Mouse (Mus musculus) G1E (cell line): ENCODE results near the gene Sgms1. TPM values are rescaled to one million over a fixed set of nuclear protein-coding genes. Genes with fewer than 3 reads are reported as not detected.

Experiments
- ATAC-seq: 2 replicates; pipeline ENCODE4 v1.8.0; 2016; ENCODE audit warnings: mild to moderate bottlenecking; ENCODE audit not compliant: insufficient number of reproducible peaks, poor library complexity, low FRiP score, severe bottlenecking; ENCODE audit errors: extremely low read depth
- DNase-seq: peaks from one replicate; pipeline ENCODE4 v3.0.0; 2012; ENCODE audit warnings: low spot score
- H3K27me3 ChIP-seq: 2 replicates; pipeline ENCODE4 v1.6.1; 2012; ENCODE audit warnings: mild to moderate bottlenecking, low read length, inconsistent platforms; ENCODE audit not compliant: insufficient read depth
- H3K36me3 ChIP-seq: replicated peaks from 2 replicates; pipeline ENCODE3; 2012; ENCODE audit warnings: mild to moderate bottlenecking, inconsistent platforms
- H3K4me1 ChIP-seq: 2 replicates; pipeline ENCODE4 v1.6.1; 2012; ENCODE audit warnings: low read depth, low read length, inconsistent platforms, mixed read lengths; ENCODE audit not compliant: insufficient read depth
- H3K4me3 ChIP-seq: 2 replicates; pipeline ENCODE4 v1.5.1; 2012; ENCODE audit warnings: low read depth, mild to moderate bottlenecking, inconsistent platforms, low read length, moderate library complexity, mixed read lengths
- H3K9me3 ChIP-seq: replicated peaks from 2 replicates; pipeline ENCODE4 v1.6.1; 2012; ENCODE audit warnings: inconsistent platforms
- CTCF ChIP-seq: IDR thresholded peaks from 2 replicates; pipeline ENCODE4 v1.5.1; 2012; ENCODE audit warnings: low read depth, low read length, inconsistent platforms, mixed read lengths
- GATA1 ChIP-seq: IDR thresholded peaks from 2 replicates; pipeline ENCODE4 v1.6.1; 2012; ENCODE audit warnings: borderline replicate concordance, low read length, inconsistent platforms, mixed read lengths
- GATA2 ChIP-seq: IDR thresholded peaks from 2 replicates; pipeline ENCODE4 v1.6.1; 2012; ENCODE audit warnings: low read depth, low read length, inconsistent platforms, borderline replicate concordance
- POLR2AphosphoS5 ChIP-seq: IDR thresholded peaks from 2 replicates; pipeline ENCODE4 v1.6.1; 2012; ENCODE audit warnings: low read depth, low read length, inconsistent platforms; ENCODE audit not compliant: insufficient replicate concordance
- TAL1 ChIP-seq: conservative IDR thresholded peaks from 2 replicates; pipeline ENCODE4 v1.6.1; 2012; ENCODE audit warnings: low read depth, low read length, inconsistent platforms, mixed read lengths
- polyA plus RNA-seq: library from polyadenylated mRNA; stranded (reverse); fragments of >175 nt; gene quantifications from 2 replicates; pipeline ENCODE4 v1.2.3, GENCODE M21; 2012
- total RNA-seq, 2 experiments: library from RNA; stranded (forward) in 1 of 2; stranded (reverse) in 1 of 2; fragments of 200-1000 nt in 1 of 2; fragments of >200 nt in 1 of 2; fragmentation: Nextera tagmentation in 1 of 2; gene quantifications; 2 replicates each; pipeline ENCODE4 v1.2.3; 2014 to 2017

Sgms1 gene
- total and polyA plus RNA-seq, 3 experiments: 14.5 to 91.0 (median 61.2) TPM

- TF ChIP-seq GATA1 (no peak), CTCF (no peak), TAL1 (no peak), POLR2AphosphoS5 (no peak), GATA2 (no peak)
- Histone ChIP-seq H3K4me3 (no peak overlapping the region), H3K4me1 (peaks cover 25% of the 10 kb centered on the region), H3K36me3 (peaks cover 32% of the 10 kb centered on the region), H3K9me3 (no peaks in the 10 kb centered on the region), H3K27me3 (no peaks in the 10 kb centered on the region)
- ATAC-seq (no peak), DNase-seq (no peak)
These were observed 81.2 kb downstream of the Sgms1 start for GRCm38 (mm10) chr19:32308311-32308710.

- TF ChIP-seq POLR2AphosphoS5 (no peak), TAL1 (no peak), GATA1 (no peak), GATA2 (no peak), CTCF (no peak)
- H3K4me1 ChIP-seq: peaks cover 34% of the 10 kb centered on the region
- DNase-seq (no peak), ATAC-seq (no peak)
- H3K4me3 ChIP-seq: no peak overlapping the region
- H3K9me3 ChIP-seq: no peaks in the 10 kb centered on the region
- H3K36me3 ChIP-seq: peaks cover 29% of the 10 kb centered on the region
- H3K27me3 ChIP-seq: no peaks in the 10 kb centered on the region
These were observed 84.6 kb downstream of the Sgms1 start for GRCm38 (mm10) chr19:32304898-32305297.

GRCm38 (mm10) chr19:32304008-32304873, 85.3 kb downstream of the Sgms1 start:
- peaks cover 32% of the 10 kb centered on the region for H3K36me3 ChIP-seq
- DNase-seq: no peak
- peaks cover 38% of the 10 kb centered on the region for H3K4me1 ChIP-seq
- no peaks in the 10 kb centered on the region for H3K27me3 ChIP-seq
- ATAC-seq: no peak
- H3K4me3 ChIP-seq: no peak overlapping the region; the same call in 1 of the 2 replicates
- no peak for TF ChIP-seq GATA2
- TF ChIP-seq POLR2AphosphoS5: no peak
- TF ChIP-seq GATA1: no peak
- no peak for TF ChIP-seq TAL1
- TF ChIP-seq CTCF: no peak
- H3K9me3 ChIP-seq: no peaks in the 10 kb centered on the region

- peaks cover 38% of the 10 kb centered on the region for H3K4me1 ChIP-seq
- H3K36me3 ChIP-seq: peaks cover 31% of the 10 kb centered on the region
- H3K27me3 ChIP-seq: no peaks in the 10 kb centered on the region
- TF ChIP-seq POLR2AphosphoS5 (no peak), GATA2 (no peak), GATA1 (no peak), CTCF (no peak), TAL1 (no peak)
- no peaks in the 10 kb centered on the region for H3K9me3 ChIP-seq
- no peak for DNase-seq
- no peak for ATAC-seq
- H3K4me3 ChIP-seq: no peak overlapping the region
These were observed 86.6 kb downstream of the Sgms1 start for GRCm38 (mm10) chr19:32302835-32303381.

- Histone ChIP-seq H3K4me1 (peaks cover 46% of the 10 kb centered on the region), H3K27me3 (no peaks in the 10 kb centered on the region), H3K4me3 (no peak overlapping the region), H3K9me3 (no peaks in the 10 kb centered on the region), H3K36me3 (peaks cover 36% of the 10 kb centered on the region)
- ATAC-seq: no peak
- no peak for DNase-seq
- no peak for TF ChIP-seq POLR2AphosphoS5
- no peak for TF ChIP-seq TAL1
- TF ChIP-seq GATA2: no peak
- no peak for TF ChIP-seq CTCF
- TF ChIP-seq GATA1: no peak
These were observed 87.9 kb downstream of the Sgms1 start for GRCm38 (mm10) chr19:32301568-32301967.

GRCm38 (mm10) chr19:32298221-32298620, 91.3 kb downstream of the Sgms1 start:
- DNase-seq (no peak), ATAC-seq (no peak)
- H3K9me3 ChIP-seq: no peaks in the 10 kb centered on the region
- H3K4me3 ChIP-seq: no peak overlapping the region
- H3K4me1 ChIP-seq: peaks cover 51% of the 10 kb centered on the region
- no peaks in the 10 kb centered on the region for H3K27me3 ChIP-seq
- peaks cover 46% of the 10 kb centered on the region for H3K36me3 ChIP-seq
- TF ChIP-seq POLR2AphosphoS5 (no peak), CTCF (no peak), GATA2 (no peak), TAL1 (no peak), GATA1 (no peak)
